Mouse (Mus musculus): ENCODE measurements at regions not wholly inside any gene's neighbourhood (a gene's known extent, or its start where the extent isn't known, plus 50 kb on each side); places are given as distances from the start of the nearest gene placed in this dataset.

GRCm38 (mm10) chr14:59052421-59052820 lies 90.3 kb downstream of the 1700129C05Rik start:
- TF ChIP-seq CTCF (IDR thresholded peaks at IDR 0.05; ENCODE audit: extremely low read depth, insufficient read depth, insufficient read length, insufficient replicate concordance) (no peak), POLR2A (IDR thresholded peaks at IDR 0.05; ENCODE audit: low read depth, low read length) (no peak)

All from spleen, adult 2 months (tissue).